8 mouse cellular contexts compared by ENCODE assay signal in genomic region chr11:62458780-62459179, GRCm38 (mm10). TPM values are rescaled to one million over a fixed set of nuclear protein-coding genes. Genes with fewer than 3 reads are reported as not detected.
DNase-seq lines count a peak whose midpoint lies in the region; ATAC-seq and TF ChIP-seq lines count a peak whose summit lies in the region.

No protein-coding gene starts in this region.

- H3K79me2 ChIP-seq in myocyte (ENCODE audit: control insufficient read depth, insufficient read depth) = peaks cover 46% of the 10 kb centered on the region

- peak overlapping the region; percentile 99 for H3K9ac ChIP-seq in kidney, postnatal 0 days (ENCODE audit: low read depth, low read length)
- H3K9ac ChIP-seq in intestine, embryonic 15.5 days = peak overlapping the region; percentile 100

- under 1% methylated on average over 9 of the region's 9 CpGs for WGBS in kidney, postnatal 0 days
- 3% methylated on average over 9 of the region's 9 CpGs for WGBS in embryonic facial prominence, embryonic 10.5 days
- WGBS in intestine, embryonic 15.5 days = under 1% methylated on average over 9 of the region's 9 CpGs

- no peak for ATAC-seq in kidney, postnatal 0 days (replicated peaks; ENCODE audit: low FRiP score, low read depth)
- ATAC-seq in intestine, embryonic 15.5 days = no peak

- no peaks in the 10 kb centered on the region for H3K27me3 ChIP-seq in kidney, postnatal 0 days (ENCODE audit: insufficient read depth, low read length)
- no peaks in the 10 kb centered on the region for H3K27me3 ChIP-seq in embryonic facial prominence, embryonic 10.5 days (replicated peaks; ENCODE audit: low read depth, poor library complexity, severe bottlenecking)
- no peaks in the 10 kb centered on the region for H3K27me3 ChIP-seq in intestine, embryonic 15.5 days (replicated peaks)
- no peaks in the 10 kb centered on the region for H3K27me3 ChIP-seq in myocyte (ENCODE audit: control insufficient read depth, insufficient read depth, insufficient read length)

- peak overlapping the region; percentile 100 for H3K27ac ChIP-seq in kidney, postnatal 0 days
- H3K27ac ChIP-seq in embryonic facial prominence, embryonic 10.5 days (replicated peaks) = peak overlapping the region; percentile 99
- peak overlapping the region; percentile 99 for H3K27ac ChIP-seq in intestine, embryonic 15.5 days

- no peaks in the 10 kb centered on the region for H3K9me3 ChIP-seq in kidney, postnatal 0 days (replicated peaks; ENCODE audit: low read length)
- H3K9me3 ChIP-seq in embryonic facial prominence, embryonic 10.5 days = no peaks in the 10 kb centered on the region
- H3K9me3 ChIP-seq in intestine, embryonic 15.5 days = no peaks in the 10 kb centered on the region

- no peak for DNase-seq in kidney, postnatal 0 days (ENCODE audit: low spot score)
- no peak for DNase-seq in kidney, adult 8-10 months
- no peak for DNase-seq in embryonic facial prominence, embryonic 10.5 days (ENCODE audit: low spot score)
- DNase-seq in adrenal gland, postnatal 4 days (ENCODE audit: low spot score in 2 of 2) = no peak
- DNase-seq in layer of hippocampus, postnatal 36 days = no peak
- DNase-seq in adrenal gland, postnatal 36 days = no peak

- H3K4me2 ChIP-seq in kidney, postnatal 0 days (ENCODE audit: low read length) = peak overlapping the region; percentile 93
- H3K4me2 ChIP-seq in intestine, embryonic 15.5 days (replicated peaks) = peak overlapping the region; percentile 84
- peak overlapping the region; percentile 82 for H3K4me2 ChIP-seq in myocyte (ENCODE audit: low read depth)

- H3K4me1 ChIP-seq in kidney, postnatal 0 days (replicated peaks; ENCODE audit: insufficient read depth, low read length) = no peaks in the 10 kb centered on the region
- H3K4me1 ChIP-seq in embryonic facial prominence, embryonic 10.5 days = peaks cover 26% of the 10 kb centered on the region
- peaks cover 7% of the 10 kb centered on the region for H3K4me1 ChIP-seq in intestine, embryonic 15.5 days (replicated peaks)

- H3K4me3 ChIP-seq in kidney, postnatal 0 days (replicated peaks; ENCODE audit: low read depth, low read length) = peak overlapping the region; percentile 98
- peak overlapping the region; percentile 95 for H3K4me3 ChIP-seq in embryonic facial prominence, embryonic 10.5 days
- peak overlapping the region; percentile 95 for H3K4me3 ChIP-seq in intestine, embryonic 15.5 days (replicated peaks)
- H3K4me3 ChIP-seq in myocyte = peak overlapping the region; percentile 96

- peak overlapping the region; percentile 65 for H3ac ChIP-seq in myocyte (ENCODE audit: control insufficient read depth, insufficient read length)

- no peaks in the 10 kb centered on the region for H3K36me3 ChIP-seq in kidney, postnatal 0 days (ENCODE audit: insufficient read depth, low read length)
- H3K36me3 ChIP-seq in embryonic facial prominence, embryonic 10.5 days (replicated peaks) = peaks cover 7% of the 10 kb centered on the region
- H3K36me3 ChIP-seq in intestine, embryonic 15.5 days = no peaks in the 10 kb centered on the region
- H3K36me3 ChIP-seq in myocyte (ENCODE audit: control insufficient read depth, insufficient read depth) = no peaks in the 10 kb centered on the region

- TF ChIP-seq POLR2A in myocyte (IDR thresholded peaks at IDR 0.05; ENCODE audit: insufficient read length, low read depth) = no peak

- no peak for TF ChIP-seq CTCF in kidney, postnatal 0 days (IDR thresholded peaks at IDR 0.05; ENCODE audit: low read depth)

TF ChIP-seq in myocyte, 11 proteins besides CTCF, POLR2A, EP300 and RAD21:
- TF ChIP-seq MYOD1 (IDR thresholded peaks at IDR 0.05; ENCODE audit: control insufficient read depth in 1 of 3, insufficient read length in 2 of 3, low read depth in 2 of 3) (no peak), USF1 (IDR thresholded peaks at IDR 0.05; ENCODE audit: low read depth) (no peak), REST (IDR thresholded peaks at IDR 0.05; ENCODE audit: insufficient read depth, insufficient read length) (no peak), MAX (IDR thresholded peaks at IDR 0.05; ENCODE audit: low read depth) (no peak), TCF12 (IDR thresholded peaks at IDR 0.05; ENCODE audit: insufficient read depth, poor library complexity, severe bottlenecking) (no peak), CEBPB (IDR thresholded peaks at IDR 0.05; ENCODE audit: insufficient read depth, poor library complexity, severe bottlenecking) (no peak), TCF3 (IDR thresholded peaks at IDR 0.05; ENCODE audit: insufficient read length, low read depth) (no peak), SRF (IDR thresholded peaks at IDR 0.05; ENCODE audit: control insufficient read depth, insufficient read length, low read depth) (no peak), POLR2AphosphoS2 (IDR thresholded peaks at IDR 0.05; ENCODE audit: insufficient read length, low read depth) (no peak), E2F4 (IDR thresholded peaks at IDR 0.05; ENCODE audit: insufficient read depth) (no peak), MYOG (IDR thresholded peaks at IDR 0.05; ENCODE audit: control insufficient read depth in 1 of 3, insufficient read depth in 1 of 3, insufficient read length in 2 of 3, low read depth in 2 of 3) (no peak)
TF ChIP-seq in myocyte: peak in this region for 0.

RNA-seq across cellular contexts. Expression of gene Ncor1, which starts 0.4 kb away (rescaled TPM):
- 123 and 130 TPM in 2 replicates for polyA plus RNA-seq in kidney, postnatal 0 days (2015; fragmentation: Nextera tagmentation; extraction: Ambion mirVana)
- polyA plus RNA-seq in embryonic facial prominence, embryonic 10.5 days (2016; fragmentation: Nextera tagmentation; extraction: Ambion mirVana) = 137 and 144 TPM in 2 replicates
- 134 and 141 TPM in 2 replicates for polyA plus RNA-seq in intestine, embryonic 15.5 days (2015; fragmentation: Nextera tagmentation; extraction: Ambion mirVana)
- polyA plus RNA-seq in myocyte (2012; fragmentation: generic; extraction: Trizol) = 41.0 TPM
- total RNA-seq in adrenal gland, postnatal 4 days (2021) = 100 to 1,000 TPM; 200 to 226 TPM
- 100 to 1,000 TPM; 276 to 321 TPM for total RNA-seq in layer of hippocampus, postnatal 36 days (2021)
- 100 to 1,000 TPM; 180 to 205 TPM for total RNA-seq in adrenal gland, postnatal 36 days (2021)

RNA-seq across cellular contexts. Expression of gene Pigl, which starts 0.5 kb away (rescaled TPM):
- polyA plus RNA-seq in kidney, postnatal 0 days (2015; fragmentation: Nextera tagmentation; extraction: Ambion mirVana) = 8.3 and 8.9 TPM in 2 replicates
- 14.7 and 15.9 TPM in 2 replicates for polyA plus RNA-seq in embryonic facial prominence, embryonic 10.5 days (2016; fragmentation: Nextera tagmentation; extraction: Ambion mirVana)
- polyA plus RNA-seq in intestine, embryonic 15.5 days (2015; fragmentation: Nextera tagmentation; extraction: Ambion mirVana) = 11.6 and 11.8 TPM in 2 replicates
- polyA plus RNA-seq in myocyte (2012; fragmentation: generic; extraction: Trizol) = 3.7 TPM
- 10 to 100 TPM in 1 of 2 experiments, 1 to 10 TPM in 1; 8.5 to 10.2 TPM for total RNA-seq in adrenal gland, postnatal 4 days (2021)
- 1 to 10 TPM; 6.4 to 8.4 TPM for total RNA-seq in layer of hippocampus, postnatal 36 days (2021)
- 10 to 100 TPM in 1 of 2 experiments, 1 to 10 TPM in 1; 7.2 to 10.0 TPM for total RNA-seq in adrenal gland, postnatal 36 days (2021)
